Mouse (Mus musculus): ENCODE results near the gene Selenom.

GRCm38 (mm10) chr11:3489036-3489435 is 25.4 kb upstream of the Selenom start:
- TF ChIP-seq CTCF (IDR thresholded peaks at IDR 0.05; ENCODE audit: borderline replicate concordance, insufficient read depth, low read depth, low read length): no peak
- no peak for TF ChIP-seq POLR2A (IDR thresholded peaks at IDR 0.05; ENCODE audit: borderline replicate concordance, insufficient read depth, low read length)
